Mouse (Mus musculus) G1E (cell line): Measurements from ENCODE around the gene Ccdc36. TPM values are rescaled to one million over a fixed set of nuclear protein-coding genes. Genes with fewer than 3 reads are reported as not detected.

Source experiments
- ATAC-seq: 2 replicates; pipeline ENCODE4 v1.8.0; 2016; ENCODE audit warnings: mild to moderate bottlenecking; ENCODE audit not compliant: insufficient number of reproducible peaks, poor library complexity, low FRiP score, severe bottlenecking; ENCODE audit errors: extremely low read depth
- DNase-seq: peaks from one replicate; pipeline ENCODE4 v3.0.0; 2012; ENCODE audit warnings: low spot score
- H3K27me3 ChIP-seq: 2 replicates; pipeline ENCODE4 v1.6.1; 2012; ENCODE audit warnings: mild to moderate bottlenecking, low read length, inconsistent platforms; ENCODE audit not compliant: insufficient read depth
- H3K36me3 ChIP-seq: replicated peaks from 2 replicates; pipeline ENCODE3; 2012; ENCODE audit warnings: mild to moderate bottlenecking, inconsistent platforms
- H3K4me1 ChIP-seq: 2 replicates; pipeline ENCODE4 v1.6.1; 2012; ENCODE audit warnings: low read depth, low read length, inconsistent platforms, mixed read lengths; ENCODE audit not compliant: insufficient read depth
- H3K4me3 ChIP-seq: 2 replicates; pipeline ENCODE4 v1.5.1; 2012; ENCODE audit warnings: low read depth, mild to moderate bottlenecking, inconsistent platforms, low read length, moderate library complexity, mixed read lengths
- H3K9me3 ChIP-seq: replicated peaks from 2 replicates; pipeline ENCODE4 v1.6.1; 2012; ENCODE audit warnings: inconsistent platforms
- CTCF ChIP-seq: IDR thresholded peaks from 2 replicates; pipeline ENCODE4 v1.5.1; 2012; ENCODE audit warnings: low read depth, low read length, inconsistent platforms, mixed read lengths
- GATA1 ChIP-seq: IDR thresholded peaks from 2 replicates; pipeline ENCODE4 v1.6.1; 2012; ENCODE audit warnings: borderline replicate concordance, low read length, inconsistent platforms, mixed read lengths
- GATA2 ChIP-seq: IDR thresholded peaks from 2 replicates; pipeline ENCODE4 v1.6.1; 2012; ENCODE audit warnings: low read depth, low read length, inconsistent platforms, borderline replicate concordance
- POLR2AphosphoS5 ChIP-seq: IDR thresholded peaks from 2 replicates; pipeline ENCODE4 v1.6.1; 2012; ENCODE audit warnings: low read depth, low read length, inconsistent platforms; ENCODE audit not compliant: insufficient replicate concordance
- TAL1 ChIP-seq: conservative IDR thresholded peaks from 2 replicates; pipeline ENCODE4 v1.6.1; 2012; ENCODE audit warnings: low read depth, low read length, inconsistent platforms, mixed read lengths
- polyA plus RNA-seq: library from polyadenylated mRNA; stranded (reverse); fragments of >175 nt; gene quantifications from 2 replicates; pipeline ENCODE4 v1.2.3, GENCODE M21; 2012
- total RNA-seq, 2 experiments: library from RNA; stranded (forward) in 1 of 2; stranded (reverse) in 1 of 2; fragments of 200-1000 nt in 1 of 2; fragments of >200 nt in 1 of 2; fragmentation: Nextera tagmentation in 1 of 2; gene quantifications; 2 replicates each; pipeline ENCODE4 v1.2.3; 2014 to 2017

The Ccdc36 gene
- total and polyA plus RNA-seq, 3 experiments, result 0.22 TPM; not detected in 2

DNA sequence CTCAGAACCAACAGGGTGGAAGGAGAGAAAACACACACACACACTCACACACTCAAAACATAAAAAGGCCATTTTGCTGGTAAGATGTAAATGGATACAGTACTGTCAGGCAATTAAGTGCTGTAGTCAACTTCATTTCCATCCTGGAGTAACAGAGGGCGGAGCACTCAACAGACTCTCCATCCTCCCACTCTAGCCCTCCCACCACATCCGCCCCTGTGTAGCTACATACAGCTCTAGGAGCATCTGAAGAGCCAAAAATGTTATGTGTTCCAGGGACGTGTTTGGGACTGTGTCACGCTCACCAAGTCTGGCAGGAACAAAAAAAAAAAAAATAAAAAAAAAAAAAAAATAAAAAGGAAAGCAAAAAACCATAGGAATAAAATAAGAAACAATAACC lies 25.2 kb downstream of the Ccdc36 start:
- Histone ChIP-seq H3K4me3 (no peak overlapping the region), H3K9me3 (no peaks in the 10 kb centered on the region), H3K4me1 (peaks cover 27% of the 10 kb centered on the region), H3K36me3 (no peaks in the 10 kb centered on the region), H3K27me3 (peaks cover 11% of the 10 kb centered on the region)
- DNase-seq, result no peak
- no peak for TF ChIP-seq GATA2
- no peak for TF ChIP-seq GATA1
- no peak for TF ChIP-seq POLR2AphosphoS5
- no peak for TF ChIP-seq TAL1
- TF ChIP-seq CTCF, result no peak
- no peak for ATAC-seq

DNA sequence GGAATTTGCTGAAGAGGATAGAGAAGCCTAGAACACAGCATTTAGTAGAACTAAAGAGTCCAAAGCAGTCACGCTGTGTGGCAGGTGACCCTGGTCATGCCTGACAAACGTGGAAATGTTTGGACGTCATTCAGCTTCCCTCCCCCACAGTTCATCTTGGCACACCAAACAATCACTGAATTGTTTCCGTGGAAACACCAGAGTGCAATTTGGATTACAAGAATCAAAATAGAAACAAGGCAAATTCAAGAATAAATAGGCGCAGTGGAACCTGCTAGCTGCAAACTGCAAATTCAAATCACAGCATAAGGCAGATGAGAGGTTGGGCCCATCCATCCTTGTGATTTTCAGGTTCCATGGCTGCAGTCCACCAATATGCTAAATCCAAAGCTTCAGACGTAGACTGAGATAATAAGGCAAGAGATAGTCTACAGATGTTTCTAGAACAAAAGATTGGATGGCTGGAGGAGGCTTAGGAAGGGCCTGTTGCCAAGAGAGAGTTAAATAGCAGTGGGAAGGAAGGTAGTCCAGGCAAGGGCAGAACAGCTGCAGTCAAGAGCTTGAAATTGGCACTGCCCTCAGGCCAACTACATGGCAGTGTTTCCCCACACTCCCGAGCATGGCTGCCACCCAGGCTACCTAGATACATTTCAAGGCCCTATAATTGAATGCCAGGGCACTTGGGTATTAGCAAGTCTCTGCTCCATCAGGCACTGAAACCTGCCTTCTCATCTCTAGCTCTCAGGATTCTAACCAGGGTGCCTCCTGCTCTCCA lies 26.9 kb downstream of the Ccdc36 start:
- H3K4me3 ChIP-seq, result no peak overlapping the region
- DNase-seq (no peak), ATAC-seq (no peak)
- H3K4me1 ChIP-seq, result peaks cover 28% of the 10 kb centered on the region
- H3K9me3 ChIP-seq, result no peaks in the 10 kb centered on the region
- H3K36me3 ChIP-seq, result no peaks in the 10 kb centered on the region
- H3K27me3 ChIP-seq, result peaks cover 11% of the 10 kb centered on the region
- no peak for TF ChIP-seq CTCF
- TF ChIP-seq GATA2, result no peak
- TF ChIP-seq GATA1, result no peak
- no peak for TF ChIP-seq POLR2AphosphoS5
- no peak for TF ChIP-seq TAL1

DNA sequence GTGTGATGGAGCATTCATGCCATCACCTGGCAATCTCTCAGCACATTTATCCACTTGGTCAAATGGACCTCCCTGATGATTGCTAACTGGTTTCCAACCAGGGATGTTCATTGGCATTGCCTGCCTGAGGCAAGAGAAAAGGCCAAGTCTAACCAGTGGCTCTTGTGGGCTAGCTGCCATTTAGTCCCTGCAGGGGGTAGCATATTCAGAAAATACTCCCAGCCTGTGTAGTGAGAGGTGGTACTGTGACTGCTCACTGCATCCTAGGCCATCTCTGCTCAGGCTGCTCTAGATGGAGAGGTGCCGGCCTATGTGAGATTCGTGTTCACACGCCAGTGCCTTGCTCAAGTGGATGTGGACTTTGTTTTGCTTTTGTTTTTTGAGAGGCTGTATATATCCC lies 30.0 kb downstream of the Ccdc36 start:
- DNase-seq (no peak), ATAC-seq (no peak)
- Histone ChIP-seq H3K4me1 (peaks cover 14% of the 10 kb centered on the region), H3K9me3 (no peaks in the 10 kb centered on the region), H3K27me3 (peaks cover 9% of the 10 kb centered on the region), H3K36me3 (peaks cover 13% of the 10 kb centered on the region), H3K4me3 (no peak overlapping the region)
- TF ChIP-seq POLR2AphosphoS5 (no peak), TAL1 (no peak), GATA1 (no peak), CTCF (no peak), GATA2 (no peak)

DNA sequence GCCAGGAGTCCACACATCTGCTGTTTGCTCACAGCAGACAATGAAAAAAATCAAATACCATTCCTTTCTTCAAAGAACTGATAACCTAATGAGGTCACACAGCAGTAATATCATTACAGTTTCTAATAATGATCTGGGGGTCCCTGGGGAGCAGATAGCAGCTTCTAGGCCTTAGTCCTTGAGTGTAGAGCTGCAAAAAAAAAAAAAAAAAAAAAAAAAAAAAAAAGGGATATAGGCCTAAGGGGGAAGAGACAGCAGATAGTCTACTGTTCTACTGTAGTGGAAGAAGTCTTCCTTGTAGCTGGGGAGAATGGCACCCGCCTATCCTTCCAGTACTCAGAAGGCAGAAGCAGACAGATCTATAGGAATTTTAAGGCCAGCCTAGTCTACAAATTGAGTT lies 32.9 kb downstream of the Ccdc36 start:
- TF ChIP-seq CTCF, result no peak
- no peak for TF ChIP-seq GATA1
- TF ChIP-seq GATA2, result no peak
- no peak for TF ChIP-seq TAL1
- TF ChIP-seq POLR2AphosphoS5, result no peak
- H3K27me3 ChIP-seq, result no peaks in the 10 kb centered on the region
- no peaks in the 10 kb centered on the region for H3K9me3 ChIP-seq
- DNase-seq (no peak), ATAC-seq (no peak)
- no peak overlapping the region for H3K4me3 ChIP-seq
- H3K36me3 ChIP-seq, result peaks cover 42% of the 10 kb centered on the region
- peaks cover 4% of the 10 kb centered on the region for H3K4me1 ChIP-seq

DNA sequence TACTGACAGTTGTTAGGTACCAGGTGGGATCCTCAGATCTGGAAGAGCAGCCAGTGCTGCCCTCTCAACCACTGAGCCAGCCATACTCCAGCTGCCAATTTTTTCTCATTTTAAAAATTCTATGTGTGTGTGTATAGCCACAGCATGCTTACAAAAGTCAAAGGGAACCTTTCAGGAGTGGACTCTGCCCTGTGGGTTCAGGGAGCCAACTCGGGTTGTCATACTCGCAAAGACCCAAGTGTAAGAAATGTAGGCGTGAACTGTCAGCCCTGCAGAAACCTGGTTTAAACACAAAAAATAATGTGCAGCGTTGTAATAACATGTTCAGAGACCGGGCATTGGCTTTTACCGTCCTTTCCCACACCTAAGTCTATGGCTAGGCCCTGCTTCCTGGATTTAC lies 34.1 kb downstream of the Ccdc36 start:
- peaks cover 4% of the 10 kb centered on the region for H3K4me1 ChIP-seq
- peaks cover 53% of the 10 kb centered on the region for H3K36me3 ChIP-seq
- no peak overlapping the region for H3K4me3 ChIP-seq
- no peaks in the 10 kb centered on the region for H3K27me3 ChIP-seq
- H3K9me3 ChIP-seq, result no peaks in the 10 kb centered on the region
- DNase-seq, result no peak
- TF ChIP-seq GATA1, result no peak
- no peak for TF ChIP-seq POLR2AphosphoS5
- no peak for TF ChIP-seq CTCF
- no peak for TF ChIP-seq TAL1
- no peak for TF ChIP-seq GATA2
- no peak for ATAC-seq

DNA sequence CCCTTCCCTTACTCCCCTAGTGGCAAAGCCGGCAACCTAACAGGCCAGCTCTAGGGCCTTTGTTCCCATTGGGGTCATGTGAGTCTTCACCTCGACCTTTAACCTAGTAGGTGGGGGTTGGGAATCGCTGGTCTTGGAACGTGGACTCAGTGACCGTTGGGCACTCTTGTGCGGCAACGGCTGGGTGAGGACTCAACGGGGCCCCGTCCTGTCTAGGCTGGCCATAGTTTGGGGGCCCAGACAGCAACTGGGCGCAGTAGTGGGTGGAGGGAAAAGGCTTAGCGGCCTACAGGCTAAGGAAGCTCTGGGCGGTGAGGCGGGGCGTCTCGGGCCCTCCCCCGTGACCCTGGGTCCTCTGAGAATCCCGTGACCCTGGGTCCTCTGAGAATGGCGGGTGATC lies 35.6 kb downstream of the Ccdc36 start, which contains the start of gene 1700102P08Rik:
Gene 1700102P08Rik, plus strand, starts transcription at position 130 of the 400 bp plus-strand sequence.
- peaks cover 4% of the 10 kb centered on the region for H3K4me1 ChIP-seq
- H3K4me3 ChIP-seq, result no peak within 1 kb of the TSS
- DNase-seq (no peak), ATAC-seq (no peak)
- peaks cover 68% of the 10 kb centered on the region for H3K36me3 ChIP-seq
- no peaks in the 10 kb centered on the region for H3K27me3 ChIP-seq
- no peak for TF ChIP-seq TAL1
- H3K9me3 ChIP-seq, result no peaks in the 10 kb centered on the region

DNA sequence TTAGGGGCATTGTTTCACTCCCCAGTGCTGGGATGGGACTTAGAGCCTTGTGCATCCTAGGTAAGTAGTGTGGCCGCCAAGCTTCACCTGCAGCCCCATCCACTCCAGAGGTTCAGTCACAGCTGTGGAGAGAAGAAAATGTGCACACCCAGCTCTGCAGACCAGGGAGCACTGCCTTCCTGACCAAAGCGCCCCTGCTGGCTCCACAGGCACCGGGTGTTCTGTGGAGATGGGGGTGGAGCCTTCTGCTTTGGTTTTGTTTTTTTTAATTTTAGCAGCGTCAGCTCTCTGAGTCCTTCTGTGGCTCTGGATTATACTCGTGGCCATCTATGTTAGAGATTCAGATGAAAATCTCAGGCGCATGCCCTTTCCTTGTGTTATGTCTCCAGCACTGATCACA lies 39.1 kb downstream of the Ccdc36 start:
- DNase-seq, result no peak
- Histone ChIP-seq H3K4me3 (no peak overlapping the region), H3K27me3 (no peaks in the 10 kb centered on the region), H3K9me3 (no peaks in the 10 kb centered on the region), H3K36me3 (peaks cover 96% of the 10 kb centered on the region), H3K4me1 (no peaks in the 10 kb centered on the region; the same call in 1 of the 2 replicates)
- TF ChIP-seq POLR2AphosphoS5 (no peak), CTCF (no peak), GATA1 (no peak), TAL1 (no peak), GATA2 (no peak)
- no peak for ATAC-seq
